Mouse (Mus musculus) midbrain, embryonic 15.5 days (tissue): ENCODE measurements at regions not wholly inside any gene's neighbourhood (a gene's known extent, or its start where the extent isn't known, plus 50 kb on each side); places are given as distances from the start of the nearest gene placed in this dataset.
A peak's percentile ranks its signal among the peaks of the same experiment; 100 is the strongest.

ENCODE experiments used
- ATAC-seq: fragments of 200-750 bp; cut with Nextera tagmentation; replicated peaks from 2 replicates; pipeline ENCODE4 v1.8.0; 2017; ENCODE audit warnings: moderate TSS enrichment
- H3K27ac ChIP-seq: fragments of 300-500 bp; sonication (generic); 2 replicates; pipeline ENCODE4 v1.5.1; 2015; ENCODE audit warnings: mild to moderate bottlenecking, inconsistent platforms
- H3K27me3 ChIP-seq: fragments of 300-500 bp; sonication (generic); replicated peaks from 2 replicates; pipeline ENCODE4 v1.6.1; 2015; ENCODE audit warnings: inconsistent platforms
- H3K36me3 ChIP-seq: fragments of 300-500 bp; sonication (generic); replicated peaks from 2 replicates; pipeline ENCODE4 v1.6.1; 2015; ENCODE audit warnings: inconsistent platforms
- H3K4me1 ChIP-seq: fragments of 300-500 bp; sonication (generic); 2 replicates; pipeline ENCODE4 v1.6.1; 2015; ENCODE audit warnings: inconsistent platforms
- H3K4me2 ChIP-seq: fragments of 300-500 bp; sonication (generic); 2 replicates; pipeline ENCODE4 v1.6.1; 2015; ENCODE audit warnings: inconsistent platforms, mild to moderate bottlenecking, moderate library complexity
- H3K4me3 ChIP-seq: fragments of 300-500 bp; sonication (generic); 2 replicates; pipeline ENCODE4 v1.5.1; 2015; ENCODE audit warnings: mild to moderate bottlenecking, inconsistent platforms
- H3K9ac ChIP-seq: fragments of 300-500 bp; sonication (generic); 2 replicates; pipeline ENCODE4 v1.6.1; 2015; ENCODE audit warnings: mild to moderate bottlenecking, inconsistent platforms
- H3K9me3 ChIP-seq: fragments of 300-500 bp; sonication (generic); 2 replicates; pipeline ENCODE4 v1.6.1; 2016; ENCODE audit warnings: inconsistent platforms
- WGBS: fragments of 180-500 bp; shearing (Covaris S2); methylation state at CpG from one replicate; pipeline ENCODE4 v1.1.7; 2015; ENCODE audit warnings: mixed read lengths; 5-methylcytosine and 5-hydroxymethylcytosine counted together

DNA sequence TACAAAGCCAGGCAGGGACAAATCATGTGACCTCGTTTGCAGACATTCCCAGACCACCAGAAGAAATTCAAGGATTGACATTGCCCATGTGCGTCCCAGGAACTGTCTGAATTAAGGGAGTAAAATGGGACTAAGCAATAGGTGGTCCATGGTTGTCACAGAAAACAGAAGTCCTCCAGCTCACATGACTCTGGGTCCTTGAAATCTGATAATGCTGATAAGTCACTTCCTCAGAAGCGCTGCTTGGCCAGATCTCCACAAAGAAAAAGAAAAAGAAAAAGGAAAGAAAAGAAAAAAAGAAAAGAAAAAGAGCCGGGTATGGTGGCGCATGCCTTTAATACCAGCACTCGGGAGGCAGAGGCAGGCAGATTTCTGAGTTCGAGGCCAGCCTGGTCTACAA, 105.3 kb upstream of the Spata13 start:
- H3K27ac ChIP-seq, result no peak overlapping the region
- no peaks in the 10 kb centered on the region for H3K27me3 ChIP-seq
- WGBS, result 94% methylated on average over 7 of the region's 7 CpGs
- H3K4me3 ChIP-seq, result no peak overlapping the region
- no peak overlapping the region for H3K9ac ChIP-seq
- H3K4me1 ChIP-seq, result peaks cover 16% of the 10 kb centered on the region
- no peak overlapping the region for H3K4me2 ChIP-seq
- ATAC-seq, result no peak
- 0 out of 2 replicates have a peak, but pooled peaks cover 4% of the 10 kb centered on the region for H3K9me3 ChIP-seq
- H3K36me3 ChIP-seq, result no peaks in the 10 kb centered on the region

- Histone ChIP-seq H3K9me3 (0 out of 2 replicates have a peak, but pooled peaks cover 4% of the 10 kb centered on the region), H3K9ac (no peak overlapping the region), H3K36me3 (no peaks in the 10 kb centered on the region), H3K27ac (no peak overlapping the region), H3K27me3 (no peaks in the 10 kb centered on the region), H3K4me2 (no peak overlapping the region), H3K4me1 (peaks cover 21% of the 10 kb centered on the region), H3K4me3 (no peak overlapping the region)
- ATAC-seq, result 0 out of 2 replicates have a peak, but pooled peaks have one; percentile 41
- WGBS, result 47% methylated on average over 3 of the region's 3 CpGs
Measured at GRCm38 (mm10) chr14:60529022-60529421, 104.8 kb upstream of the Spata13 start.

- peaks cover 24% of the 10 kb centered on the region for H3K4me1 ChIP-seq
- 0 out of 2 replicates have a peak, but pooled peaks cover 4% of the 10 kb centered on the region for H3K9me3 ChIP-seq
- H3K4me3 ChIP-seq, result no peak overlapping the region
- H3K27ac ChIP-seq, result no peak overlapping the region
- no peak overlapping the region for H3K4me2 ChIP-seq
- H3K9ac ChIP-seq, result no peak overlapping the region
- WGBS, result 38% methylated on average over 7 of the region's 7 CpGs
- no peaks in the 10 kb centered on the region for H3K36me3 ChIP-seq
- no peaks in the 10 kb centered on the region for H3K27me3 ChIP-seq
- no peak for ATAC-seq
Measured at GRCm38 (mm10) chr14:60529646-60530347, 104.0 kb upstream of the Spata13 start.

DNA sequence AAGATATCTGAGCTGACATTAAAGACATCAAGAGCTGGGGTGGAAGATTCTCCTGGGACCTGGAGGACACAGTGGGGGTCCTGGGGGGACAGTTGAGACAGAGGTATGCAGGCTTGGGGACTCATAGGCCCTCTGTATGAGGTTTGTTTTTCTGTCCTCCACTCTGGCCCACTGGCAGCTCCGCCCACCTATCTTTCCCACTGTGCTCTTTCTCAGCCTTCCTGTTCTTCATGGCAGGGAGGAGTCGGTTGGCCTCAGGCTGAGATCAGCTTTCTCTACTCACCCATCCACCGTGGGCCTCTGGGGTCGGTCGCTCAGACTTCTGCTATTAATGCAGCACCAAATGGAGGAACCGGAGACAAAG, 103.5 kb upstream of the Spata13 start:
- peaks cover 24% of the 10 kb centered on the region for H3K4me1 ChIP-seq
- no peak overlapping the region for H3K4me2 ChIP-seq
- 0 out of 2 replicates have a peak, but pooled peaks cover 4% of the 10 kb centered on the region for H3K9me3 ChIP-seq
- 32% methylated on average over 6 of the region's 6 CpGs for WGBS
- H3K4me3 ChIP-seq, result no peak overlapping the region
- H3K27ac ChIP-seq, result no peak overlapping the region
- no peak for ATAC-seq
- H3K27me3 ChIP-seq, result no peaks in the 10 kb centered on the region
- H3K9ac ChIP-seq, result no peak overlapping the region
- no peaks in the 10 kb centered on the region for H3K36me3 ChIP-seq

DNA sequence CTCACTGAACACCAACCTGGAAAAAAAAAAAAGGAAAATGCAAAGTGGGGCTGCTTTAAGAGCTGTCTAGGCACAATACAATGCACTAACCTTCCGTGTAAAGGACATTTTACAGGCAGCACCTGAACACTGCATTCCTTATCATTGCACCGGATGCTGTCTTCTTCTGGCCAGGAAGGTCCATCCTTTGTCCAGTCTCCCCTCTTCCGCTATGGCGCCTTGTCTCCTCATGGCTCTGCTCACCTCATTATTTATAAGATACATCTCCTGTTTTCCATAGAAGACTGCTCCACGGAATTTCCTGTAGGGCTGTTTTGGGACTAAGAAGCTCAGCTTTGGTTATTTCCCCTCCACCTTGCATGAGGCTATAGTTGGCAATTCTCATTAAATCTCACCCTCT, 102.8 kb upstream of the Spata13 start:
- H3K4me1 ChIP-seq, result peaks cover 24% of the 10 kb centered on the region
- WGBS, result 89% methylated on average over 5 of the region's 5 CpGs
- no peaks in the 10 kb centered on the region for H3K36me3 ChIP-seq
- no peak for ATAC-seq
- 0 out of 2 replicates have a peak, but pooled peaks cover 4% of the 10 kb centered on the region for H3K9me3 ChIP-seq
- H3K27me3 ChIP-seq, result no peaks in the 10 kb centered on the region
- no peak overlapping the region for H3K27ac ChIP-seq
- H3K4me3 ChIP-seq, result no peak overlapping the region
- no peak overlapping the region for H3K9ac ChIP-seq
- H3K4me2 ChIP-seq, result no peak overlapping the region

DNA sequence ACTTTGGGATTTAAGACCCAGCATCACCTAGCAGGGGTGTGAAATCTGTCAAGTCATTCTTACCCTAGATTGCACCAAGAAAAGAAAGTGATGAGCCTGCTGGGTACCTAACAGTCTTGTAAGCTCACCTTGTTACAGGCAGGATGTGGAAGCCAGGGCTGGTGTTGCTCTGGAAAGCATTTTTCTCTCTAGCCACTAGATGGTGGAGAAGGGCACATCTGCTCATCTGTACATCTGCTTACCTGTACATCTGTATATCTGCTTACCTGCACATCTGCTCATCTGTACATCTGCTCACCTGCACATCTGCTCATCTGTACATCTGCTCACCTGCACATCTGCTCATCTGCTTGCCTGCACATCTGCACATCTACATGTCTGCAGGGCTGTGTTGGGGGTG, 102.0 kb upstream of the Spata13 start:
- no peak overlapping the region for H3K4me3 ChIP-seq
- H3K9ac ChIP-seq, result no peak overlapping the region
- H3K4me1 ChIP-seq, result peaks cover 24% of the 10 kb centered on the region
- H3K4me2 ChIP-seq, result no peak overlapping the region
- ATAC-seq, result no peak
- H3K9me3 ChIP-seq, result 0 out of 2 replicates have a peak, but pooled peaks cover 4% of the 10 kb centered on the region
- no peaks in the 10 kb centered on the region for H3K27me3 ChIP-seq
- H3K27ac ChIP-seq, result no peak overlapping the region
- H3K36me3 ChIP-seq, result no peaks in the 10 kb centered on the region

DNA sequence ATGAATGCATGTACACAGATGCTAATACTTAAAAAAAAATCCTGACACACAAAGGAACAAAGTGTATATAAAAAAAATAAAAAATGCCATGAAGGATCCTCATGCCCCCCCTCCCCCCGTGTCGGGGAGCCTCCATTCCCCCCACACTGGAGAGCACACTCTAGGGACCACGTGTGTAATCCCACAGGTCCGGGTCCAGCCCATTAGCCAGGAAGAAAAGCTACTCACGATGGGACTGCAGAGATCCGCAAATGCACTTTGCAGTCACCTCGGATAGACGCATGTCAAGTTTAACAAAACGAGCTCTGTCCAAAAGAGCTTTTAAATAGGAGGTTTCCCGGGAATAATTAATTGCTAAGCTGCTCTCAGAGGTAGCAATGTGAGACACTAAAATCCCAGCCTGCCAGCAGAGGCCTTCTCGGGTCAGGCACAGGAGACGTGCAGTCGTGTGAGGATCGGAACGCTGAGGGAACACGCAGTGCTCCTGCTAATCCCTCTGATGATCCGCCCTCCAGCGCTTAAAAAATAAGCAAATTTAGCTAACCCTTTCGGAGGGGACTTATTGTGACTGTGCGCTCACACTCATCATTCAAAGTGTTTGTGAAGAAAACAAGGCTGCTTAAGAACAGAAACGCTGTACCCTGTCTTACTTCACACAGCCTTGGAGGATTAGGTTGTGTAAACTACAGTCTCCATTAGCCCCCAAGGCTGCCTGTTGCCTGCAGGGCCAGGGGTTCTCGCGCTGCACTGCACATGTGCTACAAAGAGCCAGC, 100.2 kb upstream of the Spata13 start:
- WGBS, result 15% methylated on average over 23 of the region's 23 CpGs
- peaks cover 24% of the 10 kb centered on the region for H3K4me1 ChIP-seq
- peak; percentile 65 for ATAC-seq
- H3K4me3 ChIP-seq, result peak overlapping the region; percentile 9; the same call in 1 of the 2 replicates
- no peaks in the 10 kb centered on the region for H3K36me3 ChIP-seq
- 0 out of 2 replicates have a peak, but pooled peaks cover 4% of the 10 kb centered on the region for H3K9me3 ChIP-seq
- H3K9ac ChIP-seq, result no peak overlapping the region
- peak overlapping the region; percentile 40 for H3K4me2 ChIP-seq
- peak overlapping the region; percentile 45 for H3K27ac ChIP-seq
- H3K27me3 ChIP-seq, result no peaks in the 10 kb centered on the region

GRCm38 (mm10) chr14:60539040-60539439, 94.8 kb upstream of the Spata13 start:
- Histone ChIP-seq H3K4me1 (peaks cover 3% of the 10 kb centered on the region), H3K4me2 (no peak overlapping the region), H3K9me3 (no peaks in the 10 kb centered on the region), H3K9ac (no peak overlapping the region), H3K27ac (no peak overlapping the region), H3K4me3 (no peak overlapping the region), H3K27me3 (no peaks in the 10 kb centered on the region), H3K36me3 (no peaks in the 10 kb centered on the region)
- no peak for ATAC-seq
- WGBS, result 85% methylated on average over 2 of the region's 2 CpGs

GRCm38 (mm10) chr14:60540111-60540510, 93.7 kb upstream of the Spata13 start:
- no peaks in the 10 kb centered on the region for H3K4me1 ChIP-seq
- H3K4me3 ChIP-seq, result no peak overlapping the region
- no peaks in the 10 kb centered on the region for H3K36me3 ChIP-seq
- no peak for ATAC-seq
- no peaks in the 10 kb centered on the region for H3K9me3 ChIP-seq
- H3K27me3 ChIP-seq, result no peaks in the 10 kb centered on the region
- H3K27ac ChIP-seq, result no peak overlapping the region
- H3K9ac ChIP-seq, result no peak overlapping the region
- WGBS, result 81% methylated on average over 4 of the region's 4 CpGs
- H3K4me2 ChIP-seq, result no peak overlapping the region

DNA sequence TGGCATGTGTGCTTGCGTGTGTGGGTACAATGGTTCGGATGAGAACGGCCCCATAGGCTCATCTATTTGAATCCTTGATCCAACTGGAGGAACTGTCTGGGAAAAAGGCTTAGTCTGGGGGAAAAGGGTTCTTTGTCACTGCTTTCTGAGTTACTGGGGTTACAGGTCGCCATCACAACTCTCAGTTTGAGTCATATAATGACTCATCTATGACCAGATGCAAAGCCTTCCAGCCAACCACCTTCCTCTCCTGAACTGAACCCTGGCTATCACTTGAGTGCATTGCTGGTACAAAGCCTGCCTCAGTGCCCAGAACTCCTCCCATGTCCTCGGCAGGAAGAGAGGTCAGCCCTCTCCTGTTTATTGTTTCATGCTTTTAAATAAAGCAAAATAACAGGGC, 92.2 kb upstream of the Spata13 start:
- Histone ChIP-seq H3K4me3 (no peak overlapping the region), H3K9ac (no peak overlapping the region), H3K4me1 (no peaks in the 10 kb centered on the region), H3K4me2 (no peak overlapping the region), H3K27me3 (no peaks in the 10 kb centered on the region), H3K36me3 (no peaks in the 10 kb centered on the region), H3K9me3 (no peaks in the 10 kb centered on the region), H3K27ac (no peak overlapping the region)
- no peak for ATAC-seq
- 85% methylated on average over 5 of the region's 5 CpGs for WGBS

DNA sequence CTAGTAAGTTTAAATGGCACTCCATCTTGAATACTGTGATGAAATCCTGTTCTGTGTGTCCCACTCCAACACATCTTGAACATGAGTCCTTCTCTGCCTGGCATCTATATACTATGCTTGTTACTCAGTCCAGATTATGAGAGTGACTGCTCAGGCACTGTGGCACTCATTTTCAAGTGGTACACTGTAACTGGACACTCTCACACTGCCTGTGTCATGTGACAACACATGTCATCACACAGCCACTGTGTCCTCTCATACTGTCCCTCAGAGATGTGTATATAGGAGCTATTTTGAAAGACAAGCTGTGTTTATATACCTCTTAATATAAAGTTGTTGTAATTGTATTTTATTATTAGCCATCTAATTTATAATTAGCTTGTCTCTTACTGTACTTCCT, 89.0 kb upstream of the Spata13 start:
- H3K27ac ChIP-seq, result no peak overlapping the region
- no peak for ATAC-seq

DNA sequence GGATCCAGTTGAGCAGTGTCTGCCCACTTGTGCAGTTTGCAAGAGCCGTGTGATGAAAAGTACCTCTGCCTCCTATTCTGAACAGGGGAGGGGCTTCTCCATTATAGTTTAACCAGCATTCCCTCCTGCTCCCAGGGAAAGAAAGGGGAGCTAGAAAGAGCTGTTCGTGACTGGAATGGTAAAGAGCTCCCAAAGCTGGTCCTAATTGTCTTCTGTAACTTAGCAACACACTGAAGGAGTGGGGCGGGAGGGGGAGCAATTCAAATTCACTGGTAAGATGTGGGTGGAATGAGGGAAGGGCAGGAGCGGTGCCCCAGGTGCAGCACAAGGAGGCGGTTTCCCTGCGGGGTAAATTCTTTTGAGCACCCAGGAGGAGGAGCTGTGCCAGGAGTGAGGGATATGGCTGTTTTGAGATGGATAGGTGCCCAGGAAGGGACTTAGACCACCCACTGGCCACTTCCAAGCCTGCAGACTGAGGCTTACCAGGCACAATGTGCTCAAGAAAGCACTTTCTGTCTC, 79.5 kb upstream of the Spata13 start:
- Histone ChIP-seq H3K4me3 (no peak overlapping the region), H3K9ac (no peak overlapping the region; the same call in 1 of the 2 replicates), H3K9me3 (no peaks in the 10 kb centered on the region), H3K4me1 (peaks cover 18% of the 10 kb centered on the region), H3K36me3 (no peaks in the 10 kb centered on the region), H3K27ac (peak overlapping the region; percentile 84), H3K4me2 (peak overlapping the region; percentile 42), H3K27me3 (no peaks in the 10 kb centered on the region)
- WGBS, result 5% methylated on average over 6 of the region's 6 CpGs
- ATAC-seq, result peak; percentile 93

More for the DNA sequence above, 89.0 kb upstream of the Spata13 start:
- Histone ChIP-seq H3K9ac (no peak overlapping the region), H3K9me3 (no peaks in the 10 kb centered on the region), H3K4me3 (no peak overlapping the region), H3K4me2 (no peak overlapping the region), H3K27me3 (no peaks in the 10 kb centered on the region), H3K36me3 (no peaks in the 10 kb centered on the region), H3K4me1 (no peaks in the 10 kb centered on the region)
